Mouse (Mus musculus) lung, postnatal 0 days (tissue): Measurements from ENCODE around the gene Lmtk3.

Experiments used
- CTCF ChIP-seq: IDR thresholded peaks from 2 replicates; pipeline ENCODE4 v1.5.1; 2016; ENCODE audit warnings: antibody characterized with exemption, mild to moderate bottlenecking
- EP300 ChIP-seq: IDR thresholded peaks from 2 replicates; pipeline ENCODE4 v1.6.1; 2016; ENCODE audit warnings: antibody characterized with exemption, mild to moderate bottlenecking, control low read depth

DNA sequence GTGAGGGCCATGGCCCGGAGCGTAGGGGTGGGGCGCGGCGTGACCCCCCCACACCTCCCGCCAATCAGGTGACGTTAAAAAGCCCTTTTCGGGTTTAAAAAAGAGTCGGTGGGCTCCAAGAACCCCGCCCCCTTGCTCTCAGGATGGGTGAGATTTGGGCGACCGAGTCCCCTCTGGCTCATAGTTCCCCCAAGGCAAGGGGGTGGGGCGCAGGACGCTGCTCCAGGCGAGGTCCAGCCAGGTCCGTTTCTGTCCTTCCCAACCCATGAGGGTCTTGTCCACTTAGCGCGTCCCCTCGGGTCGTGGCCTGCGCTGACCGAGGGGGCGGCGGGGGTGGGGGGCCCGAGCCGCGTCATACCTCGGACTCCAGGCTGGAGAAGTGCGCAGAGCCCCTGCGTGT is 48.9 kb downstream of the Lmtk3 start:
- TF ChIP-seq CTCF (no peak), EP300 (no peak)
